Mouse (Mus musculus) myocyte (in vitro differentiated cells): ENCODE data around the gene Cfap20. TPM values are rescaled to one million over a fixed set of nuclear protein-coding genes. Genes with fewer than 3 reads are reported as not detected.

Experiments
- H3K27me3 ChIP-seq: one replicate; pipeline ENCODE4 v1.6.1; 2011; ENCODE audit not compliant: control insufficient read depth, insufficient read depth, insufficient read length
- H3K36me3 ChIP-seq: one replicate; pipeline ENCODE4 v1.6.1; 2011; ENCODE audit not compliant: control insufficient read depth, insufficient read depth
- H3K4me2 ChIP-seq: one replicate; pipeline ENCODE4 v1.6.1; 2011; ENCODE audit warnings: low read depth, control low read depth
- H3K4me3 ChIP-seq: one replicate; pipeline ENCODE4 v1.5.1; 2011; ENCODE audit warnings: mild to moderate bottlenecking, control low read depth, moderate library complexity
- H3K79me2 ChIP-seq: one replicate; pipeline ENCODE4 v1.6.1; 2011; ENCODE audit not compliant: control insufficient read depth, insufficient read depth
- H3ac ChIP-seq: one replicate; pipeline ENCODE4 v1.6.1; 2011; ENCODE audit not compliant: control insufficient read depth, insufficient read length
- CEBPB ChIP-seq: IDR thresholded peaks from 2 replicates; pipeline ENCODE4 v1.6.1; 2011; ENCODE audit warnings: mild to moderate bottlenecking, moderate library complexity; ENCODE audit not compliant: poor library complexity, insufficient read depth, severe bottlenecking
- E2F4 ChIP-seq: IDR thresholded peaks from one replicate; pipeline ENCODE4 v1.6.1; 2011; ENCODE audit warnings: mild to moderate bottlenecking, control low read depth, moderate library complexity; ENCODE audit not compliant: insufficient read depth
- MAX ChIP-seq: IDR thresholded peaks from one replicate; pipeline ENCODE4 v1.6.1; 2011; ENCODE audit warnings: low read depth, mild to moderate bottlenecking, control low read depth
- MYOD1 ChIP-seq, 3 experiments: IDR thresholded peaks; one replicate each; pipeline ENCODE4 v1.6.1; 2011; ENCODE audit warnings: control low read depth in 2 of 3, low read depth in 2 of 3, mild to moderate bottlenecking in 2 of 3, moderate library complexity in 1 of 3; ENCODE audit not compliant: insufficient read length in 2 of 3, control insufficient read depth in 1 of 3
- MYOG ChIP-seq, 3 experiments: IDR thresholded peaks; one replicate each; pipeline ENCODE4 v1.6.1; 2011; ENCODE audit warnings: control low read depth in 2 of 3, low read depth in 2 of 3, mild to moderate bottlenecking in 2 of 3; ENCODE audit not compliant: insufficient read length in 2 of 3, control insufficient read depth in 1 of 3, insufficient read depth in 1 of 3
- POLR2A ChIP-seq: IDR thresholded peaks from one replicate; pipeline ENCODE4 v1.6.1; 2011; ENCODE audit warnings: low read depth, mild to moderate bottlenecking, control low read depth, moderate library complexity; ENCODE audit not compliant: insufficient read length
- POLR2AphosphoS2 ChIP-seq: IDR thresholded peaks from one replicate; pipeline ENCODE4 v1.6.1; 2011; ENCODE audit warnings: low read depth, control low read depth; ENCODE audit not compliant: insufficient read length
- REST ChIP-seq: IDR thresholded peaks from one replicate; pipeline ENCODE4 v1.6.1; 2011; ENCODE audit warnings: mild to moderate bottlenecking, control low read depth, moderate library complexity; ENCODE audit not compliant: insufficient read depth, insufficient read length
- SRF ChIP-seq: IDR thresholded peaks from one replicate; pipeline ENCODE4 v1.6.1; 2011; ENCODE audit warnings: low read depth; ENCODE audit not compliant: control insufficient read depth, insufficient read length
- TCF12 ChIP-seq: IDR thresholded peaks from one replicate; pipeline ENCODE4 v1.6.1; 2011; ENCODE audit warnings: mild to moderate bottlenecking, control low read depth; ENCODE audit not compliant: poor library complexity, insufficient read depth, severe bottlenecking
- TCF3 ChIP-seq: IDR thresholded peaks from one replicate; pipeline ENCODE4 v1.6.1; 2011; ENCODE audit warnings: low read depth, control low read depth; ENCODE audit not compliant: insufficient read length
- USF1 ChIP-seq: IDR thresholded peaks from one replicate; pipeline ENCODE4 v1.6.1; 2011; ENCODE audit warnings: low read depth, mild to moderate bottlenecking, control low read depth, moderate library complexity
- polyA plus RNA-seq: library from polyadenylated mRNA; unstranded; fragments of >200 nt; fragmentation: generic; extraction: Trizol; gene quantifications from one replicate; pipeline ENCODE4 v1.2.1, GENCODE M21; 2012; ENCODE audit warnings: missing spikeins

Cfap20 gene
- polyA plus RNA-seq, 1 experiment, result 39.9 TPM

- no peak overlapping the region for H3ac ChIP-seq
- H3K36me3 ChIP-seq, result no peaks in the 10 kb centered on the region
- H3K4me2 ChIP-seq, result peak overlapping the region; percentile 7
- H3K27me3 ChIP-seq, result no peaks in the 10 kb centered on the region
- H3K4me3 ChIP-seq, result no peak overlapping the region
- TF ChIP-seq POLR2A (no peak), REST (no peak), CEBPB (no peak), POLR2AphosphoS2 (no peak), TCF12 (no peak), MAX (no peak), MYOD1 (IDR thresholded peaks at IDR 0.05; ENCODE audit: control insufficient read depth in 1 of 3, insufficient read length in 2 of 3, low read depth in 2 of 3) (no peak), TCF3 (no peak), E2F4 (no peak), USF1 (no peak), MYOG (IDR thresholded peaks at IDR 0.05; ENCODE audit: control insufficient read depth in 1 of 3, insufficient read depth in 1 of 3, insufficient read length in 2 of 3, low read depth in 2 of 3) (no peak), SRF (no peak)
- no peaks in the 10 kb centered on the region for H3K79me2 ChIP-seq
Measured at GRCm38 (mm10) chr8:95390312-95390711, 44.4 kb downstream of the Cfap20 start.

DNA sequence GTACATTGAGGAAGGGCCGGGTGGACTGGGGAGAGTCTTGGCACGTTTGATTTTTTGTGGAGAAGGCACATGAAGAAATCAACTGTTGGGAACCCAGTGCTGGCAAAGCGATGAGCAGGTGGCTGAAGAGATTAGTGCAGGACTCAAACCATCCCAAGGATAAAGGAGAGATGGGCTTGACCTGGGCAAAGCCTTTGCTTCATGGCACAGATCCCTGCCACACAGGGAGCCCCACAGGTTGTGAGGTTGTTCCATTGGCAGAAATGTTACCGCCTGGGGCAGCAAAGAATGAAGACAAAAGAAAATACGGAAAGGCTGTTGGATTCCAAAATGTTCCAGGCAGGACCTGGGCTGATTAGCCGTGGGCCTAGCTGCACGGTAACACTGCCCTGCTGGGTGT is 46.7 kb downstream of the Cfap20 start:
- TF ChIP-seq E2F4 (no peak), MYOG (IDR thresholded peaks at IDR 0.05; ENCODE audit: control insufficient read depth in 1 of 3, insufficient read depth in 1 of 3, insufficient read length in 2 of 3, low read depth in 2 of 3) (no peak), CEBPB (no peak), USF1 (no peak), SRF (no peak)
- Histone ChIP-seq H3K79me2 (no peaks in the 10 kb centered on the region), H3K36me3 (no peaks in the 10 kb centered on the region), H3K27me3 (no peaks in the 10 kb centered on the region), H3K4me3 (no peak overlapping the region), H3K4me2 (no peak overlapping the region), H3ac (no peak overlapping the region)

DNA sequence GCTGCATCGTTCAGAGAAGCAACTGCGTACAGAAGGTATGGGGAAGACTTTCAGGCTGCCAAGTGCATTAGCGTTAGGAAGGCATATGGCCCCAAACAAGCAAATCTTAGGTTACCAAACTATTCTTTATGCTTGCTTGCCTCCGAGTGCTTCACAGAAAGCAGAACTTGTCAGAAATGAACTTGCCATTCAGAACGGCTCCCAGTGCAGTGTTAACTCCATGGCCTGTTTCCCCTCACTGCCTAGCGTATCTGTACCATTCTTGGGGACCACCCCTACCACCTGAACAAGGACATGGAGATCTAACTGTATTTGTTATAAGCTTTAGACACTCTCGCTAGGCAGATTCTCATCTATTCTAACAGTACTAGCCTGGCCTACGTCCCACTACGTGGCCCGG is 47.4 kb downstream of the Cfap20 start:
- no peak for TF ChIP-seq TCF12
- TF ChIP-seq USF1, result no peak
- no peak for TF ChIP-seq MAX
- no peak for TF ChIP-seq REST
- TF ChIP-seq POLR2A, result no peak
- TF ChIP-seq MYOD1 (IDR thresholded peaks at IDR 0.05; ENCODE audit: control insufficient read depth in 1 of 3, insufficient read length in 2 of 3, low read depth in 2 of 3), result no peak
- TF ChIP-seq TCF3, result no peak
- TF ChIP-seq CEBPB, result no peak
- no peak for TF ChIP-seq POLR2AphosphoS2
- no peak for TF ChIP-seq SRF
- TF ChIP-seq E2F4, result no peak
- TF ChIP-seq MYOG (IDR thresholded peaks at IDR 0.05; ENCODE audit: control insufficient read depth in 1 of 3, insufficient read depth in 1 of 3, insufficient read length in 2 of 3, low read depth in 2 of 3), result no peak
- no peaks in the 10 kb centered on the region for H3K27me3 ChIP-seq
- H3K4me2 ChIP-seq, result no peak overlapping the region
- no peak overlapping the region for H3ac ChIP-seq
- no peaks in the 10 kb centered on the region for H3K36me3 ChIP-seq
- H3K4me3 ChIP-seq, result no peak overlapping the region
- H3K79me2 ChIP-seq, result no peaks in the 10 kb centered on the region

DNA sequence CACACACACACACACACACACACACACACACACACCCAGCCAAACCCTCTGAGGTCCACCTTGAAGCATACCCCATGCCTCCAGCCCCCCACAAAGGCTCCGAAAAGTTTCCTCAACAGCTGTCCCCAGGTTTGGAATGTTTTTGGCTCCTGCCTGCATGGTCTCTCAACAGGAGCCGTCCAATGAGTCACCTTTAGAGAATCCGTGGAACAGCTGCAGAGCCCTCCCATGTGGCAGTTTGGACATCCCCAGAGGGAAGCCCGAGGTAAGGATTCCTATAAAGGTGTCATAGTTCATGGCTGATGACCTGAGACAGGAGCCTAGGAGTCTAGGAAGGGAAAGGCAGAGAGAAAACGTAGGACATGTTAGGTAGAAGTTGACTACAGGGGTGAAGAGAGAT is 48.6 kb downstream of the Cfap20 start:
- no peak overlapping the region for H3ac ChIP-seq
- no peak overlapping the region for H3K4me3 ChIP-seq
- TF ChIP-seq MYOD1 (IDR thresholded peaks at IDR 0.05; ENCODE audit: control insufficient read depth in 1 of 3, insufficient read length in 2 of 3, low read depth in 2 of 3) (peak; percentile 77 to 87 (median 86)), USF1 (peak; percentile 77), MAX (no peak), SRF (no peak), MYOG (IDR thresholded peaks at IDR 0.05; ENCODE audit: control insufficient read depth in 1 of 3, insufficient read depth in 1 of 3, insufficient read length in 2 of 3, low read depth in 2 of 3) (peak; percentile 23 to 90 (median 75)), CEBPB (no peak), TCF3 (peak; percentile 10), POLR2AphosphoS2 (no peak), E2F4 (no peak), TCF12 (peak; percentile 85)
- H3K79me2 ChIP-seq, result no peaks in the 10 kb centered on the region
- H3K4me2 ChIP-seq, result no peak overlapping the region
- H3K27me3 ChIP-seq, result no peaks in the 10 kb centered on the region
- H3K36me3 ChIP-seq, result no peaks in the 10 kb centered on the region

GRCm38 (mm10) chr8:95384501-95384900 is 50.2 kb downstream of the Cfap20 start:
- H3K36me3 ChIP-seq, result no peaks in the 10 kb centered on the region
- no peaks in the 10 kb centered on the region for H3K27me3 ChIP-seq
- TF ChIP-seq POLR2A (no peak), MYOG (IDR thresholded peaks at IDR 0.05; ENCODE audit: control insufficient read depth in 1 of 3, insufficient read depth in 1 of 3, insufficient read length in 2 of 3, low read depth in 2 of 3) (no peak), USF1 (no peak), E2F4 (no peak), MAX (no peak), TCF12 (no peak), MYOD1 (IDR thresholded peaks at IDR 0.05; ENCODE audit: control insufficient read depth in 1 of 3, insufficient read length in 2 of 3, low read depth in 2 of 3) (no peak), POLR2AphosphoS2 (no peak), REST (no peak), TCF3 (no peak), CEBPB (no peak), SRF (no peak)
- H3K4me2 ChIP-seq, result no peak overlapping the region
- H3K79me2 ChIP-seq, result no peaks in the 10 kb centered on the region
- no peak overlapping the region for H3K4me3 ChIP-seq
- H3ac ChIP-seq, result no peak overlapping the region
